Comparison of ENCODE assay signal across 23 mouse cellular contexts in genomic region chr8:10589422-10589933, GRCm38 (mm10).
DNase-seq lines count a peak whose midpoint lies in the region; ATAC-seq and TF ChIP-seq lines count a peak whose summit lies in the region.
"Had no signal": no experiment of that assay in that cellular context is flagged by ENCODE, and none has a peak within 500 bp of the region (broad histone marks: within the 10 kb centered on the region; RNA-seq: fewer than 3 reads in every experiment).

No protein-coding gene starts in this region.

- TF ChIP-seq CTCF in Patski (IDR thresholded peaks at IDR 0.05), result no peak

- POLR2A ChIA-PET in Patski (lab: Charles Lee), result interaction anchor here (0.8 kb wide), 1 partner anchor 583 kb away, joined by 3 read pairs; no protein-coding TSS in a partner anchor

- CTCF ChIA-PET in Patski (lab: Charles Lee), result no interaction called here

- peak; percentile 47 for DNase-seq in urinary bladder, postnatal 14 days (ENCODE audit: low spot score)
- no peak for DNase-seq in urinary bladder, postnatal 4 days (ENCODE audit: low spot score in 2 of 2)
- peak; percentile 25 for DNase-seq in Patski (ENCODE audit: low read depth, low spot score)
- no peak for DNase-seq in gastrocnemius, postnatal 10 days
- DNase-seq in heart, adult 18-20 months, result no peak
- DNase-seq: adrenal gland, adult 2 months; adrenal gland, postnatal 36 days; cerebellum, adult 8-10 months; cerebellum, postnatal 25 days; kidney, adult 18-20 months; lung, postnatal 36 days; thymus, postnatal 14 days had no signal

- peaks cover 14% of the 10 kb centered on the region for H3K27me3 ChIP-seq in Patski
- H3K27me3 ChIP-seq: embryonic facial prominence, embryonic 12.5 days; forebrain, embryonic 15.5 days; heart, embryonic 15.5 days; hindbrain, embryonic 15.5 days; limb, embryonic 13.5 days; lung, embryonic 15.5 days; midbrain, embryonic 13.5 days; neural tube, embryonic 13.5 days had no signal

- peak; percentile 35 for ATAC-seq in Patski
- ATAC-seq in megakaryocyte progenitor cell, adult 5-6 weeks (replicated peaks; ENCODE audit: poor library complexity), result peak; percentile 52
- ATAC-seq in cerebellum, adult (ENCODE audit: insufficient number of reproducible peaks, low FRiP score, low TSS enrichment), result no peak
- ATAC-seq: forebrain, embryonic 15.5 days; inflammation-experienced regulatory T-cells, adult 6 months; midbrain, embryonic 13.5 days had no signal

- in situ Hi-C loops in Patski (cut with MboI; ENCODE audit: low pct_unique_long_range_greater_than_20kb), result no loop called here

Comparison
In these comparisons a context has a peak if more than half of its experiments do, and no peak if none do; other contexts are left out.
1. DNase-seq: peak in urinary bladder, postnatal 14 days (single experiment) and Patski (single experiment); none in urinary bladder, postnatal 4 days (0 of 2), gastrocnemius, postnatal 10 days (single experiment) and heart, adult 18-20 months (0 of 2).